Mouse (Mus musculus) cerebellum, adult 8-10 months (tissue): ENCODE measurements around the gene Scaper.

ENCODE experiments used
- DNase-seq: peaks from one replicate; pipeline ENCODE4 v3.0.0; 2022

Scaper gene

DNA sequence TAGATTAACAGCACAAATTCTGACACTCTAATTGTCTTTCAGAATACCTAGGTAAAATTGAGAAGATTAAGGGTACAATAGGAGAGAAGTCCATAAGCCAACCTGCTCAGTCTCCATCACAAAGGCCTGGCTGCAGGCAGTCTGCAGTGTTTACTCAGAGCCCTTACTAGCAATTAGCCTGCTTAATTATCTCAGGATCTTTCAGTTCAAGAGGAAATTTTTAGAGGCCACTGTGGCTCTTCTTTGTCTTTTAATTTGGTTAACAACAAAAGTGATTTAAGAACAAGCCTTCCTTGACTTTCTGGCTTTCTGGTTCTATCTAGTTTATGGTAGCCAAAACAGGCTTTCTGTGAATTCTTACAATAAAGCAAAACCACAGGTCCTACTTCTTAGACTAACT lies 339.3 kb downstream of the Scaper start:
- DNase-seq, result no peak

GRCm38 (mm10) chr9:55586141-55586540 lies 351.8 kb downstream of the Scaper start:
- DNase-seq, result no peak

DNA sequence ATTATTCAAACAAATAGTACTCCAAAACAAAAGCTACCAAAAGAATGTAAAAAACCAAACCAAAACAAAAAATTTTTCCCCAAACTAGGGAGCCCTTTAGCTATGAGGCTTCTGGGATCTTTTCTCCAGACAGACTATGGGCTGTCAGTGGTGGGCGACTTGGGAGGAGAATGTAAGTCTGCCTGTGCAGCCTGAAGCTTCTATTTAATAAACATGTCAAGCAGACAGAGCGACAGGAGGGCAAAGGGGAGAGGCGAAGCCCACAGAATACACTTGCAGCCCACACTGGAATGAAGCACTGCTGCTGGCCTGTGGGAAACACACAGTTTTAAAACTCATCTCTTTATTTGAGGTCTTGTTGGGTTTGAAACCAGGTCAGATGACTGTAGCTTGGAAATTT lies 356.5 kb downstream of the Scaper start:
- no peak for DNase-seq

- no peak for DNase-seq
These were observed 361.3 kb downstream of the Scaper start for GRCm38 (mm10) chr9:55576571-55576970.

DNA sequence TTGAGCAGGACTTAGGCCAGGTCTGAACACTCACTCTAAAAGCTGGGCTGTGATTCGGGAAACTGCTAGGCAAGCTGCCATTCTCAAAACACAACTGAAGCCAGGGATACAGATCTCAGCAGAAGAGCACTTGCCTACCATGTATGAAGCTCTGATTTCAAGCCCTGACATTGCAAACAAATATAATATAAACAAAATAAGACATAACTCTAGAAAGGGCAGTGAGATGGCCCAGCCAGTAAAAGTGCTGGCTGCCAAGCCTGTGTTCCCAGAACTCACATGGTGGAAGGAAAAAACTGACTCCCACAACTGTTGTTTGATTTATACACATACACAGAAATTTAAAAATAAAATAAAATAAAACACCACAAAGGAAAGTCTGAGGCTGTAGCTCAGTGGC lies 366.8 kb downstream of the Scaper start:
- no peak for DNase-seq

DNA sequence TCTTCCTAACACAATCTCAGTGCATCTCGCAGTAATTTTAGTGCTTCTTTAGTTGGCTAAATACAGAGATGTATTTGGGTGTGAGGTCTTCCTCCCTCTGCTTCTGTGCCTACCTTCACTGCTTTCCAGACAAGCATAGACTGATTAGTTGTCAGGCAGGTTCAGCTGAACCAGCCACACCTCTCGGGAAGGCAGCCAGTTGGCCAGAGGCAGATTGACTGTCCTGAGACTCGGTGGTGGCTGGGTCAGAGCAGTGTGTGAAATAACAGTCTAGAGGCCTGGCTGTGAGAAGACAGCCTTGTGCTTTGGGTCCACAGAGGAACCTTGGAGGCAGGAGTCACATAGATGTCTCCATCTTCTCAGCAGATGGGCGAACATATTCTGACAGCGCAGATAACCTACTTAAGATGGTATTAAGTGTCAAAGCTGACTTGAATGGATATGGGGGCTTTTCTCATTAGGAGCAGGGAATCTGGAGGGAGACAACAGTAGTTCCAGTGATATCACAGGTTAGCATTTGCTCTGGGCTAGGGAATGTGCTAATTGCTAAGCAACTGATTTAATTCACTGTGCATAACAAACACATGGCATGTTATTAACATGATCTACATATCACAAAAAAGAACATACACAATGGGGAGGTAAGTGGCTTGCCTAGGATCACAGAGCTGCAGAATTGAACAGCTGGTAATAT lies 369.3 kb downstream of the Scaper start:
- no peak for DNase-seq

DNA sequence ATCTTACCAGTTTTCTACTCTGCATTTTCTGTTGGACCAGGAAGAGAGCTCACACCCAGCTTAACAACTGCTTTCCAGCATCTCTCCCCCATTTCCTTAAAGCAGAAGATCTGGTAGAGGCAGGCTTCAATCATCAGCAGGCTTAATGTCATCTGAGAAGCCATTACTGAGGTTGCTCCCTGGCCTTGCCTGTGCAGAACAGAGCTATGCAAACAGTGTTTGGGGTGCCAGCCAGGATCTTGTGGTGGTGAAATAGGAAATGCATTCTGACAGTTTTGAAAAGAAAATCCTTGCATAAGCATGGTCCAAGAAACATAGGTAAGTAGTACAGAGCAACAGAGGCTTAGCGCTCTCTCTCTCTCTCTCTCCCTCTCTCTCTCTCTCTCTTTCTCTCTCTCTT lies 377.0 kb downstream of the Scaper start:
- no peak for DNase-seq

- DNase-seq, result no peak
These were observed 382.9 kb downstream of the Scaper start for GRCm38 (mm10) chr9:55554986-55555385.

GRCm38 (mm10) chr9:55549302-55549890 lies 388.5 kb downstream of the Scaper start:
- DNase-seq, result no peak

GRCm38 (mm10) chr9:55548871-55549270 lies 389.0 kb downstream of the Scaper start:
- no peak for DNase-seq

- peak; percentile 18 for DNase-seq
These were observed 391.5 kb downstream of the Scaper start for GRCm38 (mm10) chr9:55546176-55547010.

DNA sequence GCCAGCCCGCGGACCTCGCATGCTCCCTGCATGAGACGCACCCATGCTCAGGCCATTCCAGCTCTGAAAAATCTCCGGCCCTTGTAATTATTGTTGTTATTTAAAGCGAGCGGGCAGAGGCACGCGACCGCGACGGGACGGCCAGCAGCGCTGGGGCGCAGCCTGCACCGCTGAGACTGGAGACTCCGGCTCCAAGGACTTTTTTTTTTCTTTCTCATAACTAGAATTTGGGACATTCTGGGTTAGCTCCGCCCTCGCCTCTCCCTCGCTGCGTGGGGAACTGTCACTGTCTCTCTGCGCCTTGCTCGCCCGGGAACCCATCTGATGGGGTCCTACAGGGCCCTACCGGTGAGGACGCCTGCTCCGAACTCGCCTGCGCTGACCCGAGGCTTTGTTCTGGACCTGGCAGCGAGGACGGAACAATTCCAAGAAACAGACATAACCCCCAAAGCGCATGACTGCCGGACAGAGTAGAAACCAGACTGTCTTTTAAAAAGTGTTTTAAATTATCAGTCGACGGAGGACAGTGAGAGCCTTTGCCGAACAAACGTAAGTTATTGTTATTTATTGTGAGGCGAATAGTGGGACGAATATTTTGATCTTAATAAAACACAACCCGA lies 392.3 kb downstream of the Scaper start:
- DNase-seq, result peak; percentile 21

- peak; percentile 39 for DNase-seq
These were observed 392.9 kb downstream of the Scaper start for GRCm38 (mm10) chr9:55544861-55545555.

GRCm38 (mm10) chr9:55543703-55544401 lies 394.1 kb downstream of the Scaper start:
- DNase-seq, result peak; percentile 59

GRCm38 (mm10) chr9:55543336-55543702 lies 394.6 kb downstream of the Scaper start:
- no peak for DNase-seq

DNA sequence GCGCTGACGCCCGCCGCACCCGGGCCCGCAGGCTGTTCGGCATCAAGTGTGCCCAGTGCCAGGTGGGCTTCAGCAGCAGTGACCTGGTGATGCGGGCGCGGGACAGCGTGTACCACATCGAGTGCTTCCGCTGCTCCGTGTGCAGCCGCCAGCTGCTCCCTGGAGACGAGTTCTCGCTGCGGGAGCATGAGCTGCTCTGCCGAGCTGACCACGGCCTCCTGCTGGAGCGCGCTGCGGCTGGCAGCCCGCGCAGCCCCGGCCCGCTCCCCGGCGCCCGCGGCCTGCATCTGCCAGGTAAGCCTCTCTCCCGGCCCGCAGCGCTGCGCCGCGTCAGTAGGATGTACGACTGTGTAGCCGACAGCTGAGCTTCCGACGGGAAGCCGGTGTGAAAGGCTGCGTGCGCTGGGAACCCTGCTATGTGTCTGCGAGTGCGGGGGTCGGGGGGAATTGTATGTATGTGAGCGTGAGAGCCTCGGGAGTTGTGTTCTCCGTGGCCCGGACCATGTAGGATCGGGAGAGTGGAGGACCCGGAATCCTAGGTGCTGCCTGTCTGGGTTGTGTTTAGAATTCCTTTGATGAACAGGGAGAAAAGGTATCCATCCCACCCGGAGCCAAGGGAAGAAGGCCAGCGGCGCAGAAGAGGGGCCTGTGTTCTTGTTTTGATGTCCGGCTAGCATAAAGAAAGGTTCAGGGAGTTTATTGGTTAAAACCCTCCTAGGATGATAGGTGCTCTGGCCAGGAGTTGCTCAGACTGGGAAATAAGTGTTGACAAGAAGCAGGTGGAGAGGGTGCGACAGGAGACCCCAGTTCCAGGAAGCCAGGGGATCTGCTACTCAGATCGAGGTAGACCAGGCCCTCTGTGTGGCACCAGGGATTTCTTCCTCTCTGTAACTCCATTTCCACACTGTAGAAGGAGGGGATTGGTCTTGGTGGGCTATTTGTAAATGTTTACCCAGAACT lies 395.3 kb downstream of the Scaper start:
- DNase-seq, result peak; percentile 16

DNA sequence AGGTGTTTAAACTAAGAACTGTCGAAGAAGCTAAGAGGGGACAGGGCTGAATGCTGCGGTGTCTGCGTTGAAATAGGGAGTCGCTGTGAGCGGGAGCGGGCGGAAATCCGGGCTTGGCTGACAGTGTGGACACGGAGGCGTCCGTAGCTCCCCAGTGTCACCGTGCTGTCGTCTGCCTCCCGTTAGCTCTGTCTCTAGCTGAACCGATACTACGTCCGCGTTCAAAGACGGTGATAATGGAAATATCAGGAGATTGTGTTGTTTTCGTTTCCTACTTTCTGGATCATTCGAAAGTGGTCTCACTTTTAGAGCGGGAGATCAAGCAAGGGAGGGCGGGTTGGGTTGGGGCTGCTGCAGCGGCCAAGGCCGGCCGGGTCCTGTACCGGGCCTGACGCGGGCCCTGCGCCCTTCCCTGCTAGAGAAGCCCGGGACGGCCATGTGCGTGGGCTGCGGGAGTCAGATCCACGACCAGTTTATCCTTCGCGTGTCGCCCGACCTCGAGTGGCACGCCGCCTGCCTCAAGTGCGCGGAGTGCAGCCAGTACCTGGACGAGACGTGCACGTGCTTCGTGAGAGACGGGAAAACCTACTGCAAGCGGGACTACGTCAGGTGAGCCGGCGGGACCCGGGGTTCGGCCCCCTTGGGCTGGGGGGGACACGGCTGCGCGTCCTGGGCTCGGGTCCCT lies 396.1 kb downstream of the Scaper start:
- DNase-seq, result peak; percentile 17

DNA sequence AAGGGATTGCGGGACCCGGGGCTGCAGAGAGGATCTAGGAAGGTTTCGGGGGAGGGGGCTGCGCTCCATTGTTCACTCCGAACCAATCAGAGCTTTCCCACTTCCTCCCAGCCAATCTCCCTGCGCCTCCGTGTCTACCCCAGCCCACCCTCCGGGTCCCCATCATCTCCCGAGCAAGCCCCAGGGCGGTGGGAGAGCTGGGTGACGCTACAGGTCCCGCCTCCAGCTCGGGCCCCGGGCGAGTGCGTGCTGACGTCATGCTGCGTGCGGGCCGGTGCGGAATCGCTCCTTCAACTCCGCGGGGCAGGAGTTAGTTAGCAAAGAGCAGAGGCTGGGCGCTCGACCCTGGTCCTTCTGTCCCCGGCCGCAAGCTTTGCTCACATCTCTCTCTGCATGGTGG lies 397.0 kb downstream of the Scaper start:
- peak; percentile 19 for DNase-seq

DNA sequence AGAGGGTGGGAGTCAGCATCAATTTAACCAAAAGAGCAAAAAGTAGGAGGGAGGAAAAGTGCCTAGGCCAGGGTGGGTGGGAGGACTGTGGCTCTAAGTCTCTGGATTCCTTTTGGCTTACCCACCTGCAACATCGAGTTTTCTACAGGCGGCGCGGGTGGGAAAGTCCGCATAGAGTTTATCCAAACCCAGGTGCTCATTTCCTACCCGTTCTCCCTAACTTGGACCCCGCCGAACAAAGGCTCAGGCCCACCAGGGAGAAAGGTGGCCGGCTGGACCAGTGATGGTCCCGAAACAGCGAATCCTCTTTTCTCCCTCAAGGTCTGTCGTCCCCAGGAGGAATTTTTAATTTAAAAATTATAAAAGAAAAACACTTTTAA lies 397.5 kb downstream of the Scaper start:
- peak; percentile 21 for DNase-seq

GRCm38 (mm10) chr9:55539661-55540390 lies 398.1 kb downstream of the Scaper start:
- peak; percentile 28 for DNase-seq
